Mouse (Mus musculus): ENCODE data around the gene Ntn5.

Ntn5 gene
- long read RNA-seq, experiment 1: 0 reads
- long read RNA-seq, experiment 2, partial matches to known transcripts: 0 of 1 reads
- long read RNA-seq, experiment 2, other reads (novel, unspliced or antisense): 1 of 1 reads

DNA sequence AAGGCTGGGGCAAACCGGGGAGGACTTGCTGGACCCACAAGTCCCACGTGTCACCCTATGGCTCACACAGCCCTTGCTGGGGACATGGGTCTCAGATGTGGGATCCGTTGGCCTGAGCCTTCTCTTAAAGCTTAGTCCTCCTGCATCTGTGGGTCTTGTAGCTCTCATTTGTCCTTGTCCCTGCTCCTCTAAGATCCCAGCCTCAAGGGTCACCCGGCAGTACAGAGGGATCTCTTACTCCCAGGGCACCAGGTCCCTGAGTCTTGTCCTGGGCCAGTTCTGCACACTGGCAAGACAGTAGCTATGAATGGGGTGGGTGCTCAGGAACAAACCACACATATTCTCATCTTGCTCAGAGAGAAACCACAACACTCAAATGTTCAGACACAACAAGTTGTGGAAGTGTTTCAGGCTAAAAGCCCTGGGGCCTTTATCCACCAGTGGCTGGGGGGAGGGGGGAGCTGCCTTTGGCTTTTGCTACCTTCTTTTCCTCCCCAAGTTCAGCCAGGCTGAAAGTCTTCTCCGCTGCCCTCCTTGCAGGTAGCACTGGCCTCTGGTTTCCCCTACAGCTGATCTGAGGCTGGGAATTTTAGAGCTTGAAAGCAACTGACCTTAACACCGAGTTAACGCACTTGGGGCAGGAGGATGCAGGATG lies at the start of gene Ntn5:
Ntn5 (plus strand) TSS at position 627 of the 655 bp plus-strand sequence.
- intact Hi-C loops (cut with DNase I): loop anchor here (5.0 kb wide), 2 partner anchors 41 to 91 kb away; no protein-coding TSS in a partner anchor

DNA sequence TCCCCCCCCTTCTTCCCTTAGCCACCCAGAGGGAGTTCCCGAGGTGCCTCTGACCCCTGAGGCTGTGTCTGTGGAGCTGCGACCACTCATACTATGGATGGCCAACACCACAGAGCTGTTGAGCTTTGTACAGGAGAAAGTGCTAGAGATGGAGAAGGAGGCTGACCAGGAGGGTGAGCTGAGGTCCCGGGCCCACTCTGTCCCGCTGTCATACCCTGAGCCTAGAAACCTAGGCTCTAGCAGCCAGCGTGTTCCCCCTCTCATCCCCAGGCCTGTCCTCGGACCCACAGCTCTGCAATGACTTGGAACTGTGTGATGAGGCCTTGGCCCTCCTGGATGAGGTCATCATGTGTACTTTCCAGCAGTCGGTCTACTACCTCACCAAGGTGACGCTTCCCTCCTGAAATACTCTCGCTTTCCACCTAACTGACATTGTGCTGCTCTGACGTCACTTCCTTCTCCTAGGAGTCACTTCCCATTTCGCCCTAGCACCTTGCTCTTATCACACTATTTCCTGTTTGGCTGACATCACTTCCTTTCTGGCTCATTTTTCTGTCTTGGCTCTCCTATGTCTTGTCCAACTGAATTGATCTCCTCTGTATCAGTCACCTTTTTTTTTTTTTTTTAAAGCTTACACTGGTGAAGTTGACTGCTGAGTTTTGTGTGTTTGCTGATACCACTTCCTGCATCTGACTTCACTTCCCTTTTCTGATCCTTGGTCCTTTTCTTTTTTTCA lies 48.7 kb upstream of the Ntn5 start:
- intact Hi-C loops (cut with DNase I): no loop called here

DNA sequence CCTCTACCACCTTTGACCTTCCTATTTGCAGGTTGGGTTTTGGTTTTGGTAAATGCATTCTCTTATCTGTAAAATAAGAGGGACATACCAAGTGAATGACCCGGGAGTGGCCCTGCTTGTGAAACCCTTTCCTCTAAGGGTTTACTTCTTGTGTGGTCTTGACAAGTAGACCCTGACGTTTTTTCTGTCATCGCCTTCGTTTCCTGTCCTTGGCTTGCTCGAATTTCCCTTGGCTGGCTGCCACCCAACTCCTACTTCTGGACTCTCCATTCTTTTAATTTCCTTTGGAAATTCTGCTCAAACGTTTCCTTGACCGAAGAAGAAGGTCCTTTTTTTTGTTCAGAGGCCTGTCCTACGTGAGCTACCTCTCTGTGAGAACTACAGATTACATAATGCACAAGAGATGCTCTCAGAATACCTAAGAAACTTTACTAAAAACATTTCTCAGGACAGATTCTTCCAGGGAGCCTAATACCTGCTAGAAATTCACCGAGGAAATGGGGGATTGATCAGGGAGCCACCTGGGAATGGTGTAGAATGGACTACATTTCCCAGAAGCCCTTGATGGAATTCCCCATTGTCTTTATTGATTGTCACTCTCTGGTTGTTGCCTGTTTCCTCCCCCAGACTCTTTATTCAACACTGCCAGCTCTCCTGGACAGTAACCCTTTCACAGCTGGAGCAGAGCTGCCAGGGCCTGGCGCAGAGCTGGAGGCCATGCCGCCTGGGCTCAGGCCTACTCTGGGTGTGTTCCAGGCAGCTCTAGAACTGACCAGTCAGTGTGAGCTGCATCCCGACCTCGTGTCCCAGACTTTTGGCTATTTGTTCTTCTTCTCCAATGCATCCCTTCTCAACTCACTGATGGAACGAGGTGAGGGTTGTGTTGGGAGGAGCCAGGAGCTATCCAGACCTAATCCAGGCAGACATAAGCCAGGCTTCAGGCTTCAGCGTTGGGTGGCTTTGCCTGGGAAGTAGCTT lies 47.8 kb upstream of the Ntn5 start:
- intact Hi-C loops (cut with DNase I): no loop called here

DNA sequence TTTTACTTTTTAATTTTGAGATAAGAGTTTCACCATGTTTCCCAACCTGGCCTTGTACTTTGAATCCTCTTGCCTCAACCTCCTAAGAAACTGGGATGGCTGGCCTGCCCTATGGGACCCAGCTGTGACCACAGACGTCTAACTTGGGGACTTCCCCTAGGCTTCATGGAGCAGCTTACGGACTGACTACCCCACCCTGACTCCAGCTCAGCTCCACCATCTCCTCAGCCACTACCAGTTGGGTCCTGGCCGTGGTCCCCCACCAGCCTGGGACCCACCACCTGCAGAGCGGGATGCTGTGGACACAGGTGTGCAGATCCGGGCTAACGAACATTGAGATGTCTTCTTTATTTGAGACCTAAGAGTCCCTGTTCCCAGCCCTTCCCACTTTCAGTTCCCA lies 46.1 kb upstream of the Ntn5 start:
- intact Hi-C loops (cut with DNase I): no loop called here

DNA sequence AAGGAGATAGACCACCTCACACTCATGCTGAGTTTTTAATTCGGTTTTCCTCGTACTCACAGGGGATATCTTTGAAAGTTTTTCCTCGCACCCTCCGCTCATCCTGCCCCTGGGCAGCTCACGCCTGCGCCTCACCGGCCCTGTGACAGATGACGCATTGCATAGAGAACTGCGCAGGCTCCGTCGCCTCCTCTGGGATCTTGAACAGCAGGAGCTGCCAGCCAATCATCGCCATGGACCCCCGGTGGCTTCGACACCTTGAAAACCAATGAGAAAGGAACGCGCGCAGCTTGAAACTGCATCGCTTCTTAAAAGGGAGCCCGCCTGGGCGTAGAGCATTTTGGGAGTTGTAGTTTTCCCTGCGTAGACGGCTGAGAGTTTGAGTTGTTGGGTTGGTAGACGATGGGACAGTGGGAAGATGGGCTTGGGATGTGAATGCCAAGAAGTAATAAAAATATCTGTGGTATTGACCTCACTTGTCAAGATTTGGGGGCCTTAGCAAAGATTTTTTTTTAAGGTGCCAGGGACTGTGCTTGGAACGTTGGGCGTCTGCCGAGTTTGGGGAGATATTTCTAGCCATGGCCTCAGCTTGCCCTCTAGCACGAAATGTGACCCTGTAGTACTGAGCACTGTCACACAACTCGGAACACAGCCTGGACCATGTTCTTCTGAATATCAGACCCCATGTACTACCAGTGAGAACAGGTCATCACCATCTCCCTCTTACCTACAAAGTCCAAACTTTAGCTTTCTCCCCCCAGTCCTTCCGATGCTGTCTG lies 45.0 kb upstream of the Ntn5 start:
- intact Hi-C loops (cut with DNase I): no loop called here

DNA sequence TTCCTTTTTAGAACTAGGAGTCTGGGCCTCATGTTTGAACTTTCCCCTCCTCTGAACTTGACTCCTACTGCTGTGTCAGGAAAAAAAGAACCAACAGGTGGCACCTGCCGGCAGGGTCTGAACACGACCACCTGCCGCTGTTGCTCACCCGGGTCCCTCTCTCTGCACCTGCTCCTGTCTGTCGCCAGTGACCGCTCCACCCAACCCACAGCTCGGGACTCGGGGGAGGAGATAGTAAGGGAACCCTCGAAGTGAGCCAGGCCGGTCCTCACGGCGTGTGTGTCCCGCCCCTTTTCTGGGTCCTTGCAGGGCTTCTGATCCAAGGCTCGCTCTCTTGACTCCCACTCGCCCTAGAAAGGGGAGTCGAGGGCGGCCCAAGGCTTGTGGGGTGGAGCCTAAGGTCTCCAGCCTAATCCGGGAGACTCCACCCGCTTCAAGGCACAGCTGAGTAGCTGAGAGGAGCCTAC lies 44.2 kb upstream of the Ntn5 start, which contains the start of gene Mamstr:
Mamstr (plus strand) TSS at position 417 of the 467 bp plus-strand sequence.
- intact Hi-C loops (cut with DNase I): loop anchor here (5.0 kb wide), 1 partner anchor 43 kb away; the partner anchor contains the start of gene Ntn5

DNA sequence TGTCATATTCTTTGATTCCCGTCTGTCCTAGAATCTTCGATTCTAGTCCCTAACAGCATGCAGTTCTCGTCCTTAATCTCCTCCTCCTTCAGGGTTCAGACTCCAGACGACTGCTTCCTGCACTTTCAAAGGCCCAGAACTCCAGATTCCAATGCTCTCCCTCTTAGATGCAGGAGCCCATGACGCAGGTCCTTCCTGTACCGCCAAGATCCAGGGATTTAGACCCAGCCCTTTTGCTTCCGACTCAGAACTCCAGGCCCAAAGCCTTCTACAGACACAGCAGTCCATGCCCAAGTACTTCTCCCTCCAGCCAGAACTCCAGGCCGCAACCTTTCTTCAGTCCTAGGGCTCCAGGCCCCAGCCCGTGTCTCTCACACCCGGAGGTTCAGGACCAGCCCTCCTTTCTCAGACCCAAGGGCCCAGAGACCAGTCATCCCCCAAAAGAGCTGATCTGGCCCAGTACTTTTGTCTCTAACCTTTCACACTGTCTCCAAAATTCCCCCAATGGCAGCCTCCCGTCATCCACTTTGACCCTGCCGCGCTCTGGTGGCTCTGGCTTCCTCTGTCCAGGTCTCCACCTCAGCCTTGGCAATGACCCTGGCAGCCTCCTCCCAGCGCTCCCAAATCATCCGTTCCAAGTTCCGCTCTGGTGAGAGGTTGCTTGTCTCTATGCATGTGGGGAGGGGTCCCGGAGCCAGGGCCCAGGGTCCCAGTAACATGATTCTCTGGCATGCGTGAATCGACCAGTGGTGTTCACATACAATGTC lies 43.4 kb upstream of the Ntn5 start:
- intact Hi-C loops (cut with DNase I): loop anchor here (5.0 kb wide), 1 partner anchor 42 kb away; the partner anchor contains the start of gene Ntn5

DNA sequence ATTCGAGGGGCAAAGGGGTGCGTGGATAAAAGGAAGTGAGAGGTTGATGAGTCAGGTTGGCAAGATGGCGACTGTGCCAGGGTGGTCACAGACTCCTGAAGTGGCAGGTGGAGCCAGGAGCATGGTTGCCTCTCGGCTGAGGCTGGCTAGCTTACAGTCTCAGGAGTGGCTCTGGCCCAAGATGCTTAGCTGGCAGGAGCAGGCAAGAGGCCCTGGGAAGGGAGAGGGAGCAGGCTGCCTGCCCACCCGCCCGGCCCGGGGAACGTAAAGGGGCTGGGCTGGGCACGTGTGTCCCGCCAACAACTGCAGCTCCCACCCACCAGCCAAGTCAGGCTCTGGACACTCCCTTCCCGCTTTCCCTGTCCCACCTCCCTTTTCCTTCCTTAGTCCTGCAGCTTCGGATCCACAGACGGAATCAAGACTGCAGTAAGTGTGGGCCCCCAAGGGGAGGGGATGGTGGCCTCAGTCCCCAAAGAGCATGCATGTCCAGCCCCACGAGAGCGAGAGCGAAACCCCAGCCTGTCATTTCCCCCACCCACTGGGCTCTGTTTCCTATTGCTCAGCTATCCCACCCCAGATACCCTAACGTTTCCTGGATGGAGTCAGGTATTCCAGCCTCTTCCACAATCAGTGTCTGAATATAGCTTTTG lies 42.3 kb upstream of the Ntn5 start:
- intact Hi-C loops (cut with DNase I): loop anchor here (5.0 kb wide), 1 partner anchor 41 kb away; the partner anchor contains the start of gene Ntn5

DNA sequence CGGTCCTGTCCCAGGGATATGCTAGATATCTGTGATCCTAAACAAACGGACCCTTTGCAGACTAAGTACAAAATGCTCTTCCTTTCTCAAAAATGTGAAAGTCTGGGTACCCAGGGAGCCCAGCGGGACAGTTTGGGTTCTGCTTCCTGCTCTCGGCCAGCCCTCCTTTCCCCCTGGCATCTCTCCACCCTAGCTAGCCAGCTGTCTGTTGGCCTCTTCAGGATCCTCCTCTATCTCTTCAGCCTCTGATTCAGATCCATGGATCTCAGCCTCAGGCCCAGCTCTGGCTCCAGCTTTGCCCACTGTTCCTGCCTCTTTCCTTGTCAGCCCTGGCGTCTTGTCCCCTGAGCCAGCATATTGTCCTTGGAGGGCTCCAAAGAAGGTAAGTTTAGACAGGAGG lies 41.7 kb upstream of the Ntn5 start:
- intact Hi-C loops (cut with DNase I): loop anchor here (5.0 kb wide), 1 partner anchor 40 kb away; the partner anchor contains the start of gene Ntn5

DNA sequence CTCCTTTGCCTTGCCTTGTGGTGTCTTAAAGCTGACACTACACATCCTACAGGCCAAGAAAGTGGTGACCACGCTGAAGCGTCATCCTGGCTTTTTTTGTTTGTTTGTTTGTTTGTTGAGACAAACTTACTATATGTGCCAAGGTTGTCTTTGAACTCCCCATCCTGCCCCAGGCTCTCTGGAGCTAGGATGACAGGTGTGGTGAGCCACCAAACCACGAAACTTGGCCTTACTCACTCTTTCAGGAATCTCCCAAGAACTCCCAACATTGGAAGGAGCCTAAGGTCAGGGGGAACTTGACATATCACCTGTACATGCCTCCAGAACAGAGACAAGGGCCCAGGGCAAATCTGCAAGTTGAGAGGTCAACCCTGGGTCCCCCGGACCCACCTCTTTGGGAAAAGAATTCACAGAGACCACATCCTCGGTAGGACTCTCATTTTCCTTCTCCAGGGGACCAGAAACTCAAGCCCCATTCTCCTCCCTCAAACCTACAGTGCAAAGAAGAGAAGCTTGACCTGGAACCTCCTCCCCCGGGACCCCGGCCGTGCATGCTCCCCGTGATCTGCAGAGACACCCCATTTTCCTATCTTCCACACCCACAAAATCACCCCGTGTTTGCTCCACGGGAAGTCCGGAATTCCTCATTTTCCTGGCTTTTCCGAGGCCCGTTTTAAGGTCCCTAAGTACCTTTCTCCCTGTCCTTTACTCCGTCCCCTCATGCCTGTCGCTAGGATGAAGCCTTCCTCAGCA lies 41.1 kb upstream of the Ntn5 start:
- intact Hi-C loops (cut with DNase I): loop anchor here (5.0 kb wide), 1 partner anchor 40 kb away; the partner anchor contains the start of gene Ntn5

DNA sequence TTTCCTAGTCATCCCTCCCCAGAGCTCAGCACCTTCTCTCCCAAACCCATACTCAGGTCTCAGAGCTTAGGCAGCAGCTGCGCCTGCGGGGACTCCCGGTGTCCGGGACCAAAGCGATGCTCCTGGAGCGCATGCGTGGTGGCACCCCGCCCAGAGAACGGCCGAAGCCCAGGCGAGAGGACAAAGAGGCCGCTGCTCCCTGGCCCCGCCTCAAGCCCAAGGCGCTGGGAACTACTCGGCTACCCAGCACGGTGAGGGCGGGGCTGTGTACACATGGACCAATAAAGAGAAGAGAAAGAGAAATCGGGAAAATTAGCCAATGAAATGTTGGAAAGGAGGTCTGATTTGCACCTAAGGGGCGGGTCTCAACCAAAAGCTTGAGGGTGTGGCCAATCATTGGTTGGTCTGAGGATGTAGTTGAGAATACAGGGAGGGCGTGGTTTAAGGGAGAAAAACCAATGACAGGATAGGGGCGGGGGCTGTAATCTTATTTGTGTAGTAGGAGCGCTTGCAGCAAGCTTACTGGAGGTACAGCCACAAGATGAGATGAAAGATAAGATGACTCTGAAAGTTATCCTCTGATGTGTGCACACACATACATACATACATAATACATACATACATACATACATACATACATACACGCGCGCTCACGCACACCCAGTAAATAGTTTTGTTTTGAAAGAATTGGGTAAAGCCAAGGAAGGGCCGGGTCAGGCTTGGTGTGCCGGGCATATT lies 40.2 kb upstream of the Ntn5 start:
- intact Hi-C loops (cut with DNase I): loop anchor here (5.0 kb wide), 1 partner anchor 39 kb away; the partner anchor contains the start of gene Ntn5

DNA sequence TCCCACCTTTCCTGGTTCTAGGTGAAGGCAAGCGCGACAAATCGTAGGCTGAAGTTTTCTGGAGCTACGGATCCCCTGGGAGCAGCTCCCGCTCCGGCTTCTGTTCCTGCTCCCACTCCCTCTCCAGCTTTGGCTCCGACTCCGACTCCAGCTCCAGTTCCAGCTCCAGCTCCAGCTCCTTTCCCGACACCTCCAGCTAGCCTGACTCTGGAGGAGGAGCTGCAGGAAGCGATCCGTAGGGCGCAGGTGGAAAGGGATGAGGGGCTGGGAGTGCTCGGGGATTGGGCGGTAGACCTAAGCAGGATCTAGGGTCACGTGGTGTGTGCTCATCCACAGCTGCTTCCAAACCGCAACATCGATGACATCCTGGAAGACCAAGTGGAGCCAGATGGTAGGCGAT lies 39.6 kb upstream of the Ntn5 start:
- intact Hi-C loops (cut with DNase I): loop anchor here (5.0 kb wide), 1 partner anchor 38 kb away; the partner anchor contains the start of gene Ntn5

DNA sequence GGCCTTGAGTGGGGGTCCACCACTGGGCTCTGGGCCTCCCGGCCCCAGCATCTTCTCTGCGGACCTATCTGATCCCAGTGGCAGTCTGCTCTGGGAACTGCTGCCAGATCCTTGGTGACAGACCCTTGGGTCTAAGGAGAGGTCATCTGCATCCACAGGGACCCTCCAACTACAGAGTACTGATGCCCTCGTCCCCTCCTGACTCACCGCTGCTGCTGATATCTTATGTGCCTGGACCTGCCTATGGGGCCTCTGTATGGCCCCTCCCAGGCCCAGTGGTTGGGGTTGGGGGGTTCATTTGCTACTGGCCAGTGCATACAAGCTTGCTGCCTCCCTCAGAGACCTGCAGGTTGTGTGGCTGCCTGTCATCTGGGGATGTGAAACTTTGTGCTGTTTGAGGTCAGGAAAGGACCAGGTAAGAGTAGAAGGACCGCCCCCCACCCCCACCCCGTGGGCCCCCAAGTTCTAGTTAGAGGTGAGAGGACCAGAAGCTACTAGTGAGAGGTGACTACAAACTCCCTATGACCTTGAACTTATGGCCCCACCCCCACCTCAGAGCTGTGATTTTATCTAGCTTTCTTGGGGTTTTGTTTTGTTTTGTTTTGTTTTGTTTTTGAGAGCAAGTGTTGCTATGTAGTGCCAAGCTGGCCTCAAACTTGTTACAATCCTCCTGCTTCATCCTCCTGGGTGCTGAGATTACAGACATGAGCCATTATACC lies 38.8 kb upstream of the Ntn5 start:
- intact Hi-C loops (cut with DNase I): loop anchor here (5.0 kb wide), 1 partner anchor 37 kb away; the partner anchor contains the start of gene Ntn5

DNA sequence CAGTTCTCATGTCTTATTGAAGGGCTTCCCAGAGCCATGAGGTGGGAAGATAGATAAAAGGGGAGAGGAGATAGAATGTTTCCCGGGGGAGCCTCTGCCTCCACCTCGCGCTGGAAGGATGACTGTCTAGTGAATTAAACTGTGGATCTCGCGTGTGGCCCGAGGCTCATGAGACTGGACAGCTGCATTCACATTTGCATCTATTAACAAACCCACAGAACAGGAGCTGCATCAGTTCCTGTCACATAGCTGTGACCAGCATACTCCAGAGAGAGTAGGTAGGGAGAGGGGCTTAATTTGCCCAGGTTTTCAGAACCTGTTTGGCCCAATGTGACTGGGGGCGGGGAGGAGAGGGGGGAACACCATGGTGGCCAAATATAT lies 38.2 kb upstream of the Ntn5 start:
- intact Hi-C loops (cut with DNase I): no loop called here

DNA sequence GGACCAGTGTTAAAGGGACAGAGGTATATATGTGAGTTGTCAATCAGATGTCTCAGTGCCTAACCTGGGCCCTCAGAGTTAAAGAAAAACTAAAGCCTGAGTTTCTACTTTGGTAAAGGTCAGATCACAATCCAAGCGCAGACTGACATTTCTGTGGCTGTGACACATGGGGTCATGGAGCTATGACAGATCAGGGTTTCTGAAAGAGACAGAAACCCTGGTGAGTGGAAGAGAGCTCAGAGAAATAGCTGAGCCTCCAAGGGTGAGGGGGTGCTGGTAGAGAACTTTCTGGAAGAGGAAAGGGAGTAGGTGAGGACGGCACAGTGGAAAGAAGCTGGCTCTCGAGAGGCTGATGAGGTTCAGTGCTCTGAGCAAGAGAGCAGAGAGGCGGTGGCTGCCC lies 37.2 kb upstream of the Ntn5 start:
- intact Hi-C loops (cut with DNase I): no loop called here

DNA sequence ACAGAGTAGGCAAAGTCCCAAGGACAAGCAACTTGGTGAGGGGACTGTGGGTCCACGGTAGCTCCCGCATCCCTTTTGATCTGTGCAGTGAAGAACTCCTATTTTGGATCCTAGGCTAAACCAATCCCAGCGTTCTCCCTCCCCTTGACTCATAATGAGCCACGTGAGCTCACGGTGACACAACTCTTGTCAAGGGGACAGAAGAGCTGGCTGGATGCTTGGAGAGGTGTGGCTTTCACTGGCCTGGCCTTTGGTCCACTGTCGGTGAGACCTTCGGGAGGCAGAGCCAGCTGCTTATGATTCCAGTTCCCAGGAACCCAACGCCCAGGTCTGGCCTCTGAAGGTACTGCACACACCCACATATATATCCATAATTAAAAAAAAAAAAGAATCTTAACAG lies 34.5 kb upstream of the Ntn5 start:
- intact Hi-C loops (cut with DNase I): no loop called here
